Mouse (Mus musculus): ENCODE results near the gene Gabra5. TPM values are rescaled to one million over a fixed set of nuclear protein-coding genes. Genes with fewer than 3 reads are reported as not detected.

Gene Gabra5
- polyA plus RNA-seq, 1 experiment from 2014 or later, result 3.3 TPM

DNA sequence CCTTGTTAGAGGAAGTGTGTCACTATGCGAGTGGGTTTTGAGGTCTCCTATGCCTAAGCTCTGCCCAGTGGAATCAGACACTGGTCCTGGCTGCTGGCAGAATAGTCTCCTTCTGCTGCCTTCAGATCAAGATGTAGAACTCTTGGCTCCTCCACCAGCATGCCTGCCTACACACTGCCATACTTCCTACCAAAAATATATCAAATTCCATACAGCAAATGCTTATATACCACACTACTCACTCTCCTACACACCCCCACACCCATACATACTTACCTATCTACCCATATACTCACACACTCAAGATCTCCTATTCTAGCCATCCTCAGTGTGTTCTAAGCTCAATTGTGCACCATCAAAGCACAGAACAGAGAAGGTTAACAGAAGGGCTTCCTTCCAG, 38.5 kb downstream of the Gabra5 start:
- Histone ChIP-seq H3K9me3 (no peaks in the 10 kb centered on the region), H3K4me1 (no peaks in the 10 kb centered on the region), H3K4me3 (no peak overlapping the region), H3K4me2 (replicated peaks) (no peak overlapping the region), H3K9ac (no peak overlapping the region), H3K27ac (no peak overlapping the region), H3K27me3 (replicated peaks) (no peaks in the 10 kb centered on the region), H3K36me3 (no peaks in the 10 kb centered on the region)
- ATAC-seq (ENCODE audit: low FRiP score, low read depth), result no peak
- 92% methylated on average over 1 of the region's 1 CpGs for WGBS

DNA sequence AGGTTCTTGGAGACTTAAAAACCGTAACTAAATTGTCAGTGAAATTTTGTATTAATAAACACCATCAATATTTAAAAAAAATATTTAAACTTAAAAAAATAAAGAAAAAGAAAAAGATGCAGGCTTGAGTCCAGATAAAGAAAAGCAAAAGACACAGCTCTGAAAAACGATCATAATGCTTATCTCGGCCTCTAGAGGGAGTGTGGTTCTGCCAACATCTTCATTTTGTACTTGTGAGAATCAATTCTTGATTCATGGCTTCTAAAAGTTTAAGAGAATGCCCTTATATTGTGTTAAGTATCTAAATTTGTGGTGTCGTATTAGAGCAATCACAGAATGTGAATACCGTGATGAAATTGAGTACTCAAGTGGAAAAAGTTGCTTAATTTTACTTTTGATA, 49.5 kb downstream of the Gabra5 start:
- H3K36me3 ChIP-seq, result no peaks in the 10 kb centered on the region
- WGBS, result 71% methylated on average over 5 of the region's 5 CpGs
- no peak overlapping the region for H3K27ac ChIP-seq
- no peaks in the 10 kb centered on the region for H3K4me1 ChIP-seq
- no peak overlapping the region for H3K4me2 ChIP-seq (replicated peaks)
- H3K4me3 ChIP-seq, result no peak overlapping the region
- H3K27me3 ChIP-seq (replicated peaks), result no peaks in the 10 kb centered on the region
- ATAC-seq (ENCODE audit: low FRiP score, low read depth), result no peak
- H3K9ac ChIP-seq, result no peak overlapping the region
- H3K9me3 ChIP-seq, result no peaks in the 10 kb centered on the region

DNA sequence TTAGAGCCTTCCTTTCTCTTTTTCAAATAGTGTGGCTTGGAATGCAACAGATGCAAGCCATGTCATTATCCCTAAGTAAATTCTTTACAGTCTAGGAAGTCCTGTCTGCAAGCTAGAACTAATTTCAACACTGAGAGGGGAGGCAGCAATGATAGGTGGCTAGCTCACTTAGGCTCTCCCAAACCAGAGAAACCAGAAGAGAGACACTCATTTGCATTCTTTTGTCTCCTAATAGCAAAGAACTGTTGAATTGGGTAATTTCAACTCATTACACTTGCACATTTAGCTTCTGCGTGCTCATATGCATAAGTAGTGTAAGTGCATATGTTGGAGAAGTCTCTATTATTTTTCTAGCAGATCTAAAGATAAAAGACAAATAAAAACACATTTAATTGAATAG, 61.6 kb downstream of the Gabra5 start:
- no peak for ATAC-seq (ENCODE audit: low FRiP score, low read depth)
- H3K9me3 ChIP-seq, result no peaks in the 10 kb centered on the region
- H3K4me1 ChIP-seq, result no peaks in the 10 kb centered on the region
- H3K36me3 ChIP-seq, result no peaks in the 10 kb centered on the region
- H3K4me3 ChIP-seq, result no peak overlapping the region
- 71% methylated on average over 1 of the region's 1 CpGs for WGBS
- no peak overlapping the region for H3K9ac ChIP-seq
- H3K27ac ChIP-seq, result no peak overlapping the region
- no peaks in the 10 kb centered on the region for H3K27me3 ChIP-seq (replicated peaks)
- no peak overlapping the region for H3K4me2 ChIP-seq (replicated peaks)

DNA sequence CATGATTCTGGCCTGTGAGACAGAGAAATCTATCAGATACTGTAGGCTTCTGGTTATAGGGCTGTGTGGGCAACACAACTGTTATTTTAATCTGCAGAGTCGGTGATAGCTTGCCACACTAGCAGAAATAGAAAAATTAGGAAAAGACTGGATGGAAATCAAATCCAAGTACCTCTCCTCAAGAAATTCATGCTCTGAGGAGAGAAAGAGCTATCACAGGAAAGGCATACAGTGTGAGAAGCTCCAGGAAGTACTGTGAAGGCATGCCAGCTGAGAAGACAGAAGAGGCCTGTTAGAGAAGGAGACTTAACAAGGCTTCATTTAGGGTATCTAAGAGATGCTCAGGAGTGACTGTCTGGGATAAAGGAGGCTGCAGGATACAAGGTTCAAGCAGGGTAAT, 87.2 kb downstream of the Gabra5 start:
- Histone ChIP-seq H3K4me3 (no peak overlapping the region), H3K27me3 (replicated peaks) (no peaks in the 10 kb centered on the region), H3K4me2 (replicated peaks) (no peak overlapping the region), H3K36me3 (no peaks in the 10 kb centered on the region), H3K4me1 (no peaks in the 10 kb centered on the region), H3K27ac (no peak overlapping the region), H3K9me3 (no peaks in the 10 kb centered on the region), H3K9ac (no peak overlapping the region)
- WGBS, result 93% methylated on average over 1 of the region's 1 CpGs
- no peak for ATAC-seq (ENCODE audit: low FRiP score, low read depth)

DNA sequence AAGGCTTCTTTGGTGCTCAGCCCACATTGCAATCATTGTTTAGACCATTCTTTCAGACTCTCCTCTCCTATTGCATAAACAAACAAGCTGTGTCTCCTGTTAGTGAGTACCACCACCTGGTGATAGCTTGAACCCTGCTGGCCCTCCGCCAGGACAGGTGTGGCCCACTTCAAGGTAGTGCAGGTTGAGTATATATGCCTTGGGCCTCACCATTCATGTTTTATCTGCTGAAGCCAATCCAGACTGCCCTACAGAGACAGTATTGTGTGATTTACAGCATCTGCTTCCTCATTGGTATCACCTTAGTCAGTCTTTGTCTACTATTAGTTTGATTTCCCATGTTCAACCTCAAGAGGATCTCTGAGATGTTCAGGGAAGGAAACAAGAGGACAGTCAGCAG, 88.8 kb downstream of the Gabra5 start:
- H3K9ac ChIP-seq, result no peak overlapping the region
- WGBS, result 87% methylated on average over 1 of the region's 1 CpGs
- H3K4me3 ChIP-seq, result no peak overlapping the region
- H3K36me3 ChIP-seq, result no peaks in the 10 kb centered on the region
- no peak overlapping the region for H3K4me2 ChIP-seq (replicated peaks)
- ATAC-seq (ENCODE audit: low FRiP score, low read depth), result no peak
- H3K9me3 ChIP-seq, result no peaks in the 10 kb centered on the region
- no peaks in the 10 kb centered on the region for H3K27me3 ChIP-seq (replicated peaks)
- H3K27ac ChIP-seq, result no peak overlapping the region
- no peaks in the 10 kb centered on the region for H3K4me1 ChIP-seq

DNA sequence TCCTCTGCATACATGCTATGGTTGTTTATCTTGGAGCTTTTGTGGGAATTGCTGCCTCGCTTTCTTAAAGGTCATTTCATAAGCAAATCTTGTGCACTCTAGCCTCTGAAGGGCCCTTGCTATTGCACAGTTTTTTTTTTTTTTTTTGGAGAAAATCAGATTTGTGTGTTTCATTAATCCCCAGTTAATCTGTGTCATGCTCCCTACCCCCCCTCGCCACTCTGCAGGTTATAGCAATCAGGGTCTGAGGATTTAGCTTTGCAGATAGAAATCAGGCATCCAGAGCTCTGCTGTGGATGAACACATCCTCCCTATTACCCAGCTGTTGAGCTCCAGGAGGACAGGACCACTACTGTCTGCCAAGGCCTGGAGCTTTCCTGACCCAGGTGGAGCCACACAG, 90.5 kb downstream of the Gabra5 start, which contains the start of gene Gabrb3:
Gene Gabrb3, plus strand, starts transcription at position 301 of the 400 bp plus-strand sequence.
- Histone ChIP-seq H3K36me3 (no peaks in the 10 kb centered on the region), H3K9ac (no peak within 1 kb of the TSS), H3K27ac (no peak within 1 kb of the TSS), H3K4me2 (replicated peaks) (no peak within 1 kb of the TSS), H3K4me1 (no peaks in the 10 kb centered on the region), H3K27me3 (replicated peaks) (no peaks in the 10 kb centered on the region), H3K4me3 (no peak within 1 kb of the TSS), H3K9me3 (no peaks in the 10 kb centered on the region)
- no peak for ATAC-seq (ENCODE audit: low FRiP score, low read depth)
- WGBS, result 96% methylated on average over 2 of the region's 2 CpGs

DNA sequence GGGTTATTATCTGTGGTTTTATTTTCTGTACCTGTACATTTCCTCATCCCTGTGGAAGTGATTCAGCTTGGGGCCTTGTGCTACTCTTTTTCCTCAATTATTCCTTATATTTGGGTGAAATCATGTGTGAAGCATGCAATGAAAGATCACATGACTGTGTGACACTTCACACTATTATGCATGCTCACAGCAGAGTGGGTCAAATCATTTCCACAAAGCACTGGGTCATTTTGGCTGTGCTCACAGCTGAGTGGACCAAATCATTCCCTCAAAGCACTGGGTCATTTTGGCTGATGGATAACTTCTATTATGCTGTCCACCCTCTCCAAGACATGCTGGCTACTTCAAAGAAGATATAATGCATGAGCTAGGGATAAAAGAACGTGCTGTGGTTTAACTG, 97.0 kb downstream of the Gabra5 start:
- 34% methylated on average over 1 of the region's 1 CpGs for WGBS
- Histone ChIP-seq H3K27me3 (replicated peaks) (no peaks in the 10 kb centered on the region), H3K4me1 (no peaks in the 10 kb centered on the region), H3K4me2 (replicated peaks) (no peak overlapping the region), H3K4me3 (no peak overlapping the region), H3K27ac (no peak overlapping the region), H3K9me3 (no peaks in the 10 kb centered on the region), H3K36me3 (no peaks in the 10 kb centered on the region), H3K9ac (no peak overlapping the region)
- ATAC-seq (ENCODE audit: low FRiP score, low read depth), result peak; percentile 50; the same call in 1 of the 2 replicates

DNA sequence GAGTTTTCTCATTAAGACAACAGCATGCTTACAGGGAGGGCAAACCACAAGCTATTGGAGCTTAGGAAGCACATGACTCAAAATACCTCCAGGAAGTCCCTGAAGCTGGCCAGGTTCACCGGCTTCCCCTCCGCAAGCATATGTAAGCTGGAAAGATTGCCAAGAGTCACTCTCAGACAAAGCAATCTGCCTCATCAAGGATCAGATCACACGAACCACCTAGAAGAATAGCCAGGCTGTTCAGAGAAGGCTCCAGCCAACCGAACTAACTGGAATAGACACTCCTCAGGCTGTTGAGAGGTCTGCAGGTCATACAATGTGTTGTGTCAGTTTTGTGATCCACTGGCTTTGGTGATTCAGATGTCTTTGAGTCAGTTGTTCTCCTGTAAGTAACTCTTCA, 98.7 kb downstream of the Gabra5 start:
- Histone ChIP-seq H3K27me3 (replicated peaks) (no peaks in the 10 kb centered on the region), H3K4me1 (no peaks in the 10 kb centered on the region), H3K9me3 (no peaks in the 10 kb centered on the region), H3K4me2 (replicated peaks) (no peak overlapping the region), H3K36me3 (no peaks in the 10 kb centered on the region), H3K9ac (no peak overlapping the region), H3K4me3 (no peak overlapping the region), H3K27ac (no peak overlapping the region)
- WGBS, result 86% methylated on average over 4 of the region's 4 CpGs
- ATAC-seq (ENCODE audit: low FRiP score, low read depth), result no peak

DNA sequence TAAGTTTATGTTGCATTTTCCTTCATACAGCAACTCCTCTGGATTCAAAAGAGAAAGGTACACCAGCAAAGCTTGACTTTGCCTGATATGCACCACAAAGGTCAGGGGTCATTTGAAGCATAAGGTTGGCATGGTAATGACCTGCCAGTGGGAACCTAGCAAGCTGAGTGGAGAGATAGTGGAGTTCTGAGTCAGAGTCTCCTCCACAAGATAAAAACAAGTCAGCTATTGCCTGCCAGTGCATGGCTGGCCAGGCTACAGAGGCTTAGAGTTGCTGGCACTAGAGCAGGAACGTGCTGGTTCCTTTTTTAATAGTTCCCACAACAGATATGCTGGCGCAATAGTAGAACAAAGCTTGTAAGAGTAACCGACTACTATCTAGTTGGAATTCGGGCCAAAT, 116.3 kb downstream of the Gabra5 start:
- H3K4me1 ChIP-seq, result no peaks in the 10 kb centered on the region
- H3K4me2 ChIP-seq (replicated peaks), result no peak overlapping the region
- no peaks in the 10 kb centered on the region for H3K9me3 ChIP-seq
- ATAC-seq (ENCODE audit: low FRiP score, low read depth), result no peak
- H3K27me3 ChIP-seq (replicated peaks), result no peaks in the 10 kb centered on the region
- WGBS, result 89% methylated on average over 4 of the region's 4 CpGs
- H3K4me3 ChIP-seq, result no peak overlapping the region
- H3K36me3 ChIP-seq, result no peaks in the 10 kb centered on the region
- H3K9ac ChIP-seq, result no peak overlapping the region
- H3K27ac ChIP-seq, result no peak overlapping the region

DNA sequence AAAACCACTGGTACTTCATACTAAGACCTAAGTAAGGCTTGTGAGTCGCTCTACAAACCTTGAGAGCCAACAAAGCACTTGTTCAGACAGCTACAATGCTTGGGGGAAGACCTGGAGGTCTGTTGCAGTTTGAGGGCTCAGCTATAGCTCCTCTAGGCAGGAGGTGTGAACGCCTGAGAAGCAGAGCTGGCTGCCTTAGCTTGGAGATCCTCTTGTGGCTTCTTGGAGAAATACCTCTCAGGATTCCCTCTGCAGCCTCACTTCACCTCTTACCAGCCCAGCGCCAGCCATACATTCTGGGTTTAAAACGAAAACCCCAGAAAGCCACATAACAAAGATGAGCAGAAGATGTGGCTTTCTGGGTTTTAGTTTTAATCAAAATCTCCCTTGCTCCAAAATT, 119.8 kb downstream of the Gabra5 start:
- Histone ChIP-seq H3K4me3 (no peak overlapping the region), H3K36me3 (no peaks in the 10 kb centered on the region), H3K9me3 (no peaks in the 10 kb centered on the region), H3K4me2 (replicated peaks) (no peak overlapping the region), H3K4me1 (0 out of 2 replicates have a peak, but pooled peaks cover 6% of the 10 kb centered on the region), H3K27me3 (replicated peaks) (peaks cover 16% of the 10 kb centered on the region), H3K9ac (no peak overlapping the region), H3K27ac (no peak overlapping the region)
- WGBS, result 50% methylated on average over 4 of the region's 4 CpGs
- ATAC-seq (ENCODE audit: low FRiP score, low read depth), result no peak

DNA sequence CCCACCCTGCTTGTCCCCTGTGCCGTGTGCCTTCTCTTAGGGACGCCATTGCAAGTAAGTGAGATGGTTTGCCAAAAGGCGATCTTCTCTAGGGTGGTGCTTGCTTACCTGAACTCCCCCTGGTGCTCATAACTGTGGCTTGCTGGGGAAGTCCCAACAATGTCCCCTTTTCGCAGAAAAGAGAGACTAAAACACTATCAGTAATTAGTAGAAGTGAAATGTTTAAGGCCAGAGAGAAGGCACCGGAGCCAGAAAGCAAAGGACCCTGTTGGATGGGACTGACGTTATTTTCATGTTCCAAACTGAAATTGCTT, 122.6 kb downstream of the Gabra5 start:
- peak overlapping the region; percentile 97 for H3K4me2 ChIP-seq (replicated peaks)
- H3K27ac ChIP-seq, result no peak overlapping the region
- peak overlapping the region; percentile 60 for H3K9ac ChIP-seq
- no peaks in the 10 kb centered on the region for H3K36me3 ChIP-seq
- peak overlapping the region; percentile 59 for H3K4me3 ChIP-seq
- ATAC-seq (ENCODE audit: low FRiP score, low read depth), result no peak
- WGBS, result 23% methylated on average over 6 of the region's 6 CpGs
- H3K27me3 ChIP-seq (replicated peaks), result peaks cover 16% of the 10 kb centered on the region
- no peaks in the 10 kb centered on the region for H3K9me3 ChIP-seq
- 0 out of 2 replicates have a peak, but pooled peaks cover 6% of the 10 kb centered on the region for H3K4me1 ChIP-seq

DNA sequence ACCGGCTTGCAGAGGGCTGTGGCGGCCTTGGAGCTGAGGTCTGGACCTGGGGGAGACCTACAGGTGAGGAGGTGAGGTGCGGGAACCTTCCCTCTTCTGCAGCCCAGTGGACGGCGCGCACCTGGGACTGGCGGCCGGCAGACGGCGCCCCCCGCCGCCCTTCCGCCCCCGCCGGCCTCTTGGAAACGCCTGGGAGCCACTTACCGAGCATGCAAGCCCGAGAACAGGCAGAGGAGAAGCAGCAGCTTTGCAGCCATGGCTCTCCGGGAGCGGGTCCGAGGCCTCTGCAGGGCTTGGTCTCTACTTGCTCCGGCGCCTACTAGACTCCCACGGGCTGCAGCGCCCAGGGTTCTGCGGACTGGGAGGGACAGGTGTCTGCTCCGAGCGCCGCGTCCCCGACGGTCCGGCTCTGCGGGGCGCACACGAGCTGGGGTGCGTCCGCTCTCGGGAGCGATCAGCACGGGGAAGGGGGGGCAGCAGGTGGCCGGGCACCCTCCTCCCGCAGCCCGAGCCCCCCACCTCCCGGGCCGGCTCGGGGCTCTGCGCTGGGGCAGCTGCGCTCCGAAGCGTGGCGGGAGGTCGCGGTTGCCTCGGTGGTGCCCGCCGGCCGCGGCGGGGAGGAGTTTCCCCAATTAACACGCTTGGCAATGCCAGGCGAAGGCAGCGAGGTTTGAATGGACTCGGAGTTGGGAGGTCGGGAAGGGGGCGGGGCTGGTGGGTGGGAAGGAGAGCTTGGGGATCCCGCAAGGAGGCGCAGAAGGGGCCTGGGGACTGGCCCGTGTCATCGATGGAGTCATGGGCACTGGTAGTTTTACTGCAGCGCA, 123.1 kb downstream of the Gabra5 start, which contains the start of gene Gabrg3:
Gene Gabrg3, minus strand, starts transcription at position 672 of the 824 bp plus-strand sequence.
- H3K9ac ChIP-seq, result peak within 1 kb of the TSS; percentile 60
- peak within 1 kb of the TSS; percentile 97 for H3K4me2 ChIP-seq (replicated peaks)
- WGBS, result 1% methylated on average over 70 of the region's 71 CpGs
- peak within 1 kb of the TSS; percentile 59 for H3K4me3 ChIP-seq
- no peaks in the 10 kb centered on the region for H3K9me3 ChIP-seq
- 0 out of 2 replicates have a peak, but pooled peaks cover 6% of the 10 kb centered on the region for H3K4me1 ChIP-seq
- H3K27ac ChIP-seq, result no peak within 1 kb of the TSS
- H3K27me3 ChIP-seq (replicated peaks), result peaks cover 16% of the 10 kb centered on the region
- peak; percentile 88 for ATAC-seq (ENCODE audit: low FRiP score, low read depth)
- no peaks in the 10 kb centered on the region for H3K36me3 ChIP-seq

DNA sequence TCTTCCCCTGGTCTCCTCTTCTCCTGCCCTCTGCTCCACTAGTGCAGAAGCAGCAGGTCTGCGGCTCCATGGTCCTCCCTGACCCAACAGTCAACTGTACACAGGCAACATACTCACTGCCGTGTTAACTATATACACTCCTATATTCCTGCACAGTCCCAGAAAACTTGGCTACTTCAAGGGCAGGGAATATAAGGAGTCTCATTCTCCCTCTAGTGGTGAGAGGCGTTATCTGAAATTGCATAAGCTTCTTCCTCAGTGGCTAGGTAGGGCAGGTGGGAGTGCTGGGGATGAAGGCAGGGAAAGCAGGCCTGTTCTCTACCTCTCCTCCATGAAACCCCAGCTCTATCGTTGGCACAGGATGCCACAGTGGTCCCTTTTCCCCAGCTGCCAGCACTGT, 125.7 kb downstream of the Gabra5 start:
- no peak overlapping the region for H3K4me2 ChIP-seq (replicated peaks)
- no peak overlapping the region for H3K9ac ChIP-seq
- H3K36me3 ChIP-seq, result no peaks in the 10 kb centered on the region
- no peaks in the 10 kb centered on the region for H3K9me3 ChIP-seq
- H3K27me3 ChIP-seq (replicated peaks), result peaks cover 16% of the 10 kb centered on the region
- H3K4me3 ChIP-seq, result no peak overlapping the region
- 0 out of 2 replicates have a peak, but pooled peaks cover 6% of the 10 kb centered on the region for H3K4me1 ChIP-seq
- H3K27ac ChIP-seq, result no peak overlapping the region
- ATAC-seq (ENCODE audit: low FRiP score, low read depth), result peak; percentile 31; the same call in 1 of the 2 replicates
- 30% methylated on average over 4 of the region's 4 CpGs for WGBS

Data from neural tube, embryonic 12.5 days (tissue).